Mouse (Mus musculus) E14TG2a.4 (cell line): ENCODE results near the gene Ccdc194.

Source experiments
- CTCF ChIP-seq: conservative IDR thresholded peaks from 2 replicates; pipeline ENCODE4 v1.5.1; 2014; ENCODE audit warnings: low read length
- NANOG ChIP-seq: IDR thresholded peaks from 2 replicates; pipeline ENCODE4 v1.6.1; 2014; ENCODE audit warnings: borderline replicate concordance, low read length, mixed read lengths

DNA sequence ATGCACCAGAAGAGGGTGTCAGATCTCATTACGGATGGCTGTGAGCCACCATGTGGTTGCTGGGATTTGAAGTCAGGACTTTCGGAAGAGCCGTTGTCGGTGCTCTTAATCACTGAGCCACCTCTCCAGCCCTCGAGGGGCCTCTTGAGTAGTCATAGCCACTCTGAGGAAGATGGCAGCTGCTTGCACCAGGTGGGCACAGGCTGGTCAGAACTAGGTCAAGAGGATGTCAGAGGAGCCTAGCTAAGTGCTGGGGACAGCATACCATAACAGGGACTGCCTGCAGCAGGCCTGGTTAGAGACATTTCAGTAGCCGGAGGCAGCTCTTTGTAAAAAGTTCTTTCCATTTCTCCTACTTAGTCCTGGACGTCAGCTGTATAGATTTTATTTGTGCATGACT lies 25.2 kb upstream of the Ccdc194 start:
- no peak for TF ChIP-seq CTCF
- no peak for TF ChIP-seq NANOG
